Mouse (Mus musculus) c-Kit-positive CD71-negative TER-119-negative erythroid progenitor cells, embryonic 14.5 days (primary cell): Measurements from ENCODE around the gene Gm21970.

Experiments used
- DNase-seq: peaks from one replicate; pipeline ENCODE4 v3.0.0-alpha.2; 2013; ENCODE audit warnings: low read depth

Gm21970 gene

GRCm38 (mm10) chr16:91373473-91374252 is 17.9 kb upstream of the Gm21970 start:
- DNase-seq, result no peak

GRCm38 (mm10) chr16:91374253-91374634 is 17.3 kb upstream of the Gm21970 start:
- DNase-seq, result no peak

- DNase-seq, result no peak
These were observed 14.8 kb upstream of the Gm21970 start for GRCm38 (mm10) chr16:91376701-91377100.

- DNase-seq, result no peak
These were observed 13.0 kb upstream of the Gm21970 start for GRCm38 (mm10) chr16:91378431-91378986.

- no peak for DNase-seq
These were observed 12.5 kb upstream of the Gm21970 start for GRCm38 (mm10) chr16:91378991-91379390.

- no peak for DNase-seq
These were observed 12.1 kb upstream of the Gm21970 start for GRCm38 (mm10) chr16:91379412-91379811.

GRCm38 (mm10) chr16:91380151-91380550 is 11.4 kb upstream of the Gm21970 start:
- DNase-seq, result no peak

GRCm38 (mm10) chr16:91381606-91382005 is 9.9 kb upstream of the Gm21970 start:
- DNase-seq, result no peak

- no peak for DNase-seq
These were observed 9.2 kb upstream of the Gm21970 start for GRCm38 (mm10) chr16:91382261-91382790.

GRCm38 (mm10) chr16:91384221-91384620 is 7.3 kb upstream of the Gm21970 start:
- no peak for DNase-seq

- no peak for DNase-seq
These were observed 5.9 kb upstream of the Gm21970 start for GRCm38 (mm10) chr16:91385621-91386020.

- no peak for DNase-seq
These were observed 5.0 kb upstream of the Gm21970 start for GRCm38 (mm10) chr16:91386419-91387120.

GRCm38 (mm10) chr16:91387121-91387486 is 4.4 kb upstream of the Gm21970 start:
- no peak for DNase-seq

- DNase-seq, result no peak
These were observed 1.4 kb upstream of the Gm21970 start for GRCm38 (mm10) chr16:91390100-91390499.

- no peak for DNase-seq
These were observed 3.4 kb downstream of the Gm21970 start for GRCm38 (mm10) chr16:91394826-91395410.

- DNase-seq, result no peak
These were observed 4.3 kb downstream of the Gm21970 start for GRCm38 (mm10) chr16:91395633-91396392.

GRCm38 (mm10) chr16:91396844-91397537 is 5.5 kb downstream of the Gm21970 start:
- DNase-seq, result no peak

- DNase-seq, result peak; percentile 55
These were observed 6.5 kb downstream of the Gm21970 start for GRCm38 (mm10) chr16:91398030-91398429.

GRCm38 (mm10) chr16:91398944-91399343 is 7.4 kb downstream of the Gm21970 start:
- DNase-seq, result no peak

- DNase-seq, result no peak
These were observed 10.1 kb downstream of the Gm21970 start for GRCm38 (mm10) chr16:91401569-91402165.

GRCm38 (mm10) chr16:91403784-91404183 is 12.3 kb downstream of the Gm21970 start:
- DNase-seq, result no peak
